Mouse (Mus musculus) ovary, postnatal 36 days (tissue): ENCODE measurements around the gene Bcar3.
A peak's percentile ranks its signal among the peaks of the same experiment; 100 is the strongest.

Experiments used
- DNase-seq: peaks from one replicate; pipeline ENCODE4 v3.0.0; 2022; ENCODE audit warnings: low spot score, mixed read lengths

Gene Bcar3

GRCm38 (mm10) chr3:122419610-122420409 is 125.9 kb downstream of the Bcar3 start:
- DNase-seq: peak; percentile 85

DNA sequence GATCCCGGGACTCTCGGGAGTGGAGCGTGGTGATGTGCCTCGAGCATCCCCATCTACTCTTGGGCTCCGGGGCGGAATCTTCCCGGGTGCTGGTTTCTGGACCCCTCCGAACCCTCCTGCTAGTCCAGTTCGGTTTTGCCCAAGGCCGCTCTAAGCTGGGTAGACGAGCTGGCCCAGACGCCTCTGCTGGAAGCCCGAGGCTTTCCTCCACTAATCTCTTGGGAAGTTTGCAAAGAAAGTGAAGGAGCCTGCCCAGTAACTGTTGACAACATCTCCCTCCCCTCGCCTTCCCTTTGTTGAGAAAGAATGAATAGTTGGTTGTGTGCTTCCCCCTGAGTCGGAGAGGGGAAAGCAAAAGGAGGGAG is 126.5 kb downstream of the Bcar3 start:
- peak; percentile 35 for DNase-seq

DNA sequence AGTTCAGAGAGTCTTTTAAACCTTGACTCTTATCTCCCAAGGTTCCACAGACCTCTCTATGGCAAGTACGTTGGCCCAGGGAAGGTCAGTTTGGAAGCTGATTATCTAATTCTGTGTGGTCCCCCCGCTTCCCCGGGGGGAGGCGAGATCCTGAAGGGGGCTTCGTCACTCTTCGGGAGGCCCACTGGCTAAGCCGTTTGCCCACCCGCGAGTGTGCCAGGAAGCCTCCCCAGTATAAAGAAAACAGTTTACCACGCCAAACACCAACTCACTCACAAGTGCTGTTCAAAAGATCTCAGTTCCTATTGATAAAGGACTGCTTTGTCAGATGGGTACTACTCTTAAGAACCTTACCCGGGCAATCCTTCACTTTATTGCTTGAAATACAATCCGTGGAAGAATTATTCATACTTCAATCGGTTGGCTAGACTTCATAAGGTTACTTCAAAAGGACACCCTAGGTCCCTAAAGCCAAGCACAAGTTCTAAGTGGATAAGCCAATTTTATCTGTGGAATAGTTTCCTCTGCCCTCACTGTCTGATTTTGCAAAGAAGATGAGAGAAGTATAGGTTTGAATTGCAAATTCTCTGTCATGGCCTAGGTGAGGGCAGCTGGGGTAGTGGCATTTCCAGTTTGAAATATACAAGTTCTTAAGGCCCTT is 127.2 kb downstream of the Bcar3 start:
- peak; percentile 18 for DNase-seq

GRCm38 (mm10) chr3:122421802-122422201 is 127.9 kb downstream of the Bcar3 start:
- DNase-seq: no peak

DNA sequence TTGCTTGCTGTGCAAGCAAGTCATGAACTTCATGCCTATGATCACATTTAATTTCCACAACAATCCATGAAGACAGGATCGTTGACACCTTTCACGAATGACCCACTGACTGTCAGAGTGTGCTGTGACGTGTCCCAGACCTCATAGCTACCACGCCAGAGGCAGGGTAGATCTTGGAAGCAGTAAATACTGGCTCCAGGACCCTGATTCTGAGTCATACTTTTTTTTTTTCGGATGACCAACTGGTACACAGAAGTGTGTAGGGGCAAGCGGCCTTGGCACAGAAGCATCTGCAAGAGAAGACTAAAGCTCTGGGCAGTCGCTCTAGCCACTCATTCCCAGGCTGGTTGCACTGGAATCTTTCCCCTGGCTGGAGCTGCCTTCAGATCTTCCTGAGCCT is 128.3 kb downstream of the Bcar3 start:
- peak; percentile 18 for DNase-seq

DNA sequence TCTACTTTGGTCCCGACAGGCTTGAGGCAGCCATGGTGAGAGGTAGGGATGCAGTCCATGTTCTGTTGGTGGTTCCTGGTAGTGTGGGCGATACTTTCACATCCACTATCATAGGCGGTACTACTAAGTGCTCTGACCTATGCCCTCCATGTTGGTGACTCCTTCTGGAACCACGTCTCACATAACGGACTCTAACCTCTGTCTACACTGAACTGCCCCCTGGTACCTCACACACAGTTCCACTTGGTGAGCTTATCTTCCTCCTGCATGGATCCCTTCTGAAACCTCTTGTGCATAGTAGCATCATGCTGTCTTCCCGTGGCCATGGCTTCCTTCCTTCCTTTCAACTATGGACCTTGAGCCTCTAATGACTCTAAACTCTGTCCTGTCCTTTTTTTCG is 129.7 kb downstream of the Bcar3 start:
- no peak for DNase-seq

- DNase-seq: no peak
Measured at GRCm38 (mm10) chr3:122428325-122428821, 134.4 kb downstream of the Bcar3 start.

- DNase-seq: peak; percentile 46
Measured at GRCm38 (mm10) chr3:122430780-122431497, 137.0 kb downstream of the Bcar3 start.

DNA sequence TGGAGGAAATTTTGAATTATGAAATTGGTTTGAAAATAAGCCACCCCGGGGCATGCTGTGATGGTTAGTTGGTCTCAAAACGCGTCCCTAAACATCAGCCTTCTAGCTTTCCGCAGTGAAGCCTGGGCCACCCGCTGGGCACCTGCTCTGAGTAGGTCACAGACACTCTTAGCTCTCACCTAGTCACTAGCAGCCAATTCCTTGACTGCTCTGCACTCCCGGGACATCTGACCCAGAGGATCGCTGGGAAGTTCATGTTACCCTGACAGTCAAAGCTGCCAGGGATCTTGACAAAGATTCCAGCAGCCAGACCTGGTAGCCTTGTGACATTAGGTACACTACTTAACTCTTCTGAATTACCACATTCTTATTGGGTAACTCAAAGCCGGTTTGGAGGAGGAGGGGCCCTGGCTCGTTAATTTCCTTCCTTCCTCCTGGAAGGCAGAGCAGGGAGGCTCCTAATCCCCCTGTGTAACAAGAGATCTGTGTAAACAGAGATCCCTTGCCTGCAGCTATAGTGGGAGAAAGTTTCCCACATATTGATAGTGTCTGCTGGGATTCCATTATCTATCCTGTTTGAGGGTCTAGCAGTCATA is 139.0 kb downstream of the Bcar3 start:
- DNase-seq: no peak

DNA sequence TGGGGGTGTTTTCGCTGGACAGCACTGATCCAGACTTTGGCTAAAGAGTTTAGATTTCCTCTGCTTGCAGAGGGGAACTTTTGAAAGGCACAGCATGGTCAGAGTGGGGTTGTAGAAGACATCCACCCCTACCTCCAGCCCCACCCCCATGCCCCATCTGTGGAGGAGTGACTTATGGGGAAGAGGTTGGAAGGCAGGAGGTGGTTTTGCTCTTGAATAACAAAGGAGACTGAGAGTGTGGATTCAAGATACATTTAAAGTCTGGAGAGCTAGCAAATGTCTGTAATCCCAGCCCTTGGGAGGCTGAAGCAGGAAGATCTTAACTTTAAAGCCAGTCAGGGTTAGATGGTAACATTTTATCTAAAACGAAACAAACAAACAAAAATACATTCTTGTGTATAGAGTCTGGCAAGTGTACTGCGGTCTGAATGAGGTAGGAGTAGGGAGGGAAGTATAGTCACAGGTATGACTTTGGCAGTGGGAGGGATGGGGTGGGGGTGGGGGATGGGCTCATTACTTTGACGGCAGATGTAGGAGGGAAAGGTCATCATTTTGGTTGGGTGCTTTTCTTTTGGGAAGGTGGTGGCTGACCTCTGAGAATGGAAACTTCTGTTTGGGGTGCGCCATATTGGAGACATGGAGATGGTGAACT is 140.2 kb downstream of the Bcar3 start:
- DNase-seq: no peak

GRCm38 (mm10) chr3:122434983-122435935 is 141.3 kb downstream of the Bcar3 start:
- peak; percentile 35 for DNase-seq

DNA sequence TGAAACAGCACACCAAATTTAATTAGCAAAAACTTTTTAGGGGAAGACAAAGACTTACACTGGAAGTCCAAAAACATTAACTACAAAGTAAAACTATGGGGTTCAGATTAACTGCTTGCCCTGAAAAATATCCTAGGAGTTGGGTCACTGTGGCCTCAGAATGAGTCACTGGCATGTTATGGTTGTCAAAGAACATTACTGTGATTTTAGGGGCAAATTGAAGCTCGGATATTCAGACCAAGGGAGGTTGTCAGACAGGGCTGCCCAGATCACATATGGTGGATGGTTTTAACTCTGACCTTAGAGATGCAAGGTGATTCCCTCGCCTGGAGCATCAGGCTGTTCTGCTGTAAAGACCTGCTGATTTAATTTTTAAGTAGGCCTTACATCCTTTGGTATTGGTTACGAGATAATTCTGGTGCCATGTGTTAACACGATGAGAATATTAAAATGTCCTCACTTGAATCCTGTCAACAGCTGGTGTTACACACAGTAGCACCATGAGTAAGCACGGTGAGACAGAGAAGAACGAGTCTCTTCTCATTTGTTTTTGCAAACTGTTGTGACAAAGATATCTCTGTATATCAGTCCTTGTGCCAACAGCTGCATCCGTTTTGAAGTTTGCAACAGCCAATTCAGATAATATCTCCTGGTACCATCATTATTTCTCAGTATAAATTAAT is 144.3 kb downstream of the Bcar3 start:
- no peak for DNase-seq

- no peak for DNase-seq
Measured at GRCm38 (mm10) chr3:122445696-122446095, 151.8 kb downstream of the Bcar3 start.

- no peak for DNase-seq
Measured at GRCm38 (mm10) chr3:122446678-122447077, 152.7 kb downstream of the Bcar3 start.

- no peak for DNase-seq
Measured at GRCm38 (mm10) chr3:122448196-122448595, 154.3 kb downstream of the Bcar3 start.

- no peak for DNase-seq
Measured at GRCm38 (mm10) chr3:122450041-122450440, 156.1 kb downstream of the Bcar3 start.

DNA sequence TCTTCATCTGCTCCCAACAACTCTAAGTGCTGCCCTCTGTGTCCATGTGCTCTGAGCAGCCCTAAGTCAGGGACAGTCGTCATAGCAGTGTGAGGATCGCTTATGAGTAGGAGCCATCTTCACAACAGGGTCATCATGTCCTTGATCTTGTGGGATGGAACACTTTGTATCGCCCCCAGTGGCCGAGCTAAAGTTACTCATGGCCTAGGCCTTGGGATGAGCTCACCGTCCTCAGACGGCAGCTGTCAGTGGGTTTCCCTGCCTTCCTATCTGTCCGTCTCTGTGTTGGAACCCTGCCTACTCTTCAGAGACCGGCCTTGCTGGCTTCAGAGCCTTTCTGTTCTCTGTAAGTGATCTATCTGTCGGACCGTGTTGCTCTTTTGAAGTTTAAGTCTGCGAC is 159.9 kb downstream of the Bcar3 start:
- peak; percentile 36 for DNase-seq

GRCm38 (mm10) chr3:122456156-122456555 is 162.2 kb downstream of the Bcar3 start:
- no peak for DNase-seq

GRCm38 (mm10) chr3:122456807-122457206 is 162.9 kb downstream of the Bcar3 start:
- no peak for DNase-seq

DNA sequence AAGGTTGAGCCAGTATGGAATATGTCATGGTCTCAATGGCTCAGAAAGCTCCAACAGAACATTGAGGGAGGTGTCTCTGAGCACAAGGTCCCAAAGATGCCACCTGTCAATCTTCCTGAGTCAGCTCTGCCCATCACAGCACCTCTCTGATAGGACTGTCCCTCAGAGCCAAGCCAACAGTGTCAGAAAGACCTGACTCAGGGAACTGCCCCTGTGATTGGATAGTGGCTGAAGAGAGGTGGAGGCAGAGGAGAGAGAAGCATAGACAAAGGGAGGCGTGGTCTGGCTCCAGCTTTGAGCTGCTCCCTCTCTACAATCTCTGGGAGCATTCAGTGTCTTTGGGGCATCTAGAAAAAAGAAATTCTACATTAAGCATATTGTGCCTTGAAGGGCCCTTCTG is 163.8 kb downstream of the Bcar3 start:
- no peak for DNase-seq
